Mouse (Mus musculus) midbrain, embryonic 15.5 days (tissue): ENCODE measurements around the gene Fam50b. TPM values are rescaled to one million over a fixed set of nuclear protein-coding genes. Genes with fewer than 3 reads are reported as not detected.

ENCODE experiments used
- ATAC-seq: fragments of 200-750 bp; cut with Nextera tagmentation; replicated peaks from 2 replicates; pipeline ENCODE4 v1.8.0; 2017; ENCODE audit warnings: moderate TSS enrichment
- H3K27ac ChIP-seq: fragments of 300-500 bp; sonication (generic); 2 replicates; pipeline ENCODE4 v1.5.1; 2015; ENCODE audit warnings: mild to moderate bottlenecking, inconsistent platforms
- H3K27me3 ChIP-seq: fragments of 300-500 bp; sonication (generic); replicated peaks from 2 replicates; pipeline ENCODE4 v1.6.1; 2015; ENCODE audit warnings: inconsistent platforms
- H3K36me3 ChIP-seq: fragments of 300-500 bp; sonication (generic); replicated peaks from 2 replicates; pipeline ENCODE4 v1.6.1; 2015; ENCODE audit warnings: inconsistent platforms
- H3K4me1 ChIP-seq: fragments of 300-500 bp; sonication (generic); 2 replicates; pipeline ENCODE4 v1.6.1; 2015; ENCODE audit warnings: inconsistent platforms
- H3K4me2 ChIP-seq: fragments of 300-500 bp; sonication (generic); 2 replicates; pipeline ENCODE4 v1.6.1; 2015; ENCODE audit warnings: inconsistent platforms, mild to moderate bottlenecking, moderate library complexity
- H3K4me3 ChIP-seq: fragments of 300-500 bp; sonication (generic); 2 replicates; pipeline ENCODE4 v1.5.1; 2015; ENCODE audit warnings: mild to moderate bottlenecking, inconsistent platforms
- H3K9ac ChIP-seq: fragments of 300-500 bp; sonication (generic); 2 replicates; pipeline ENCODE4 v1.6.1; 2015; ENCODE audit warnings: mild to moderate bottlenecking, inconsistent platforms
- H3K9me3 ChIP-seq: fragments of 300-500 bp; sonication (generic); 2 replicates; pipeline ENCODE4 v1.6.1; 2016; ENCODE audit warnings: inconsistent platforms
- WGBS: fragments of 180-500 bp; shearing (Covaris S2); methylation state at CpG from one replicate; pipeline ENCODE4 v1.1.7; 2015; ENCODE audit warnings: mixed read lengths; 5-methylcytosine and 5-hydroxymethylcytosine counted together
- polyA plus RNA-seq: library from polyadenylated mRNA; unstranded; fragments of >200 nt; fragmentation: Nextera tagmentation; extraction: Ambion mirVana; gene quantifications from 2 replicates; pipeline ENCODE4 v1.2.1, GENCODE M21; 2015

Fam50b gene
- polyA plus RNA-seq, 1 experiment from 2014 or later: 0.13 TPM

DNA sequence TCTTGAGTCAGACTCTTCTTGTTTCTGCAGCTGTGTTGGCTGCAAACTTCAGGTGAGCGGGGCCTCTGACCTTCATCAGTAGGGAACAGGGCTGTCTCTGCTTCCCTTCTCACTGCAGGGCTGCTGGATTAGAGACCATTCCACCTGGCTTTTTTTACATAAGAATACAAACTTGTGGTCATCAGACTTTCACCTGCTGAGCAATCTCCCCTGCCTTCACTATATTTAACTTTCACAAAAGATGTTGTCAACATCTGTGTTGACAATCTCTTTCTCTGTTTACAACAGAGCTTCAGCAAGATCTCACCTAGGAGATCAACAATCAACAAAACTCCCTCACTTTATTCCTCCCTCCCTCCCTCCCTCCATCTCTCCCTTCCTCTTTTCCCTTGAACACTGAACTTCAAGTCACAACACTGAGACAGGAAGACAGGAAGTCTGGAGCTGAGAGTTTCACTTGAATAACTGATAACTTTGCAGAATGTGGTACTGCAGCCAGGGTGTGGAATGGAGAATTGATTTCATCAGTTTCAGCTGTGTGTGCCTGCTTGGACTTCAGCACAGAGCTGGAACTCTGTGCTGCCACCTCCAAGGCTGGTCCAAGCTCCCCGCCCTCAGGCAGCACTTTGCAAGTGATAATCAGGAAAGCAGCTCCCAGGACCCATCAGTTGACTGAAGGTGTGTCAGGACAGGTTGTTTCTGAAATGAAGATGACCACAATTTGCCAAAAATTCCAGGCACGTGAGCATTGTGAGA is 7.3 kb downstream of the Fam50b start:
- no peak for ATAC-seq
- Histone ChIP-seq H3K36me3 (no peaks in the 10 kb centered on the region), H3K9ac (no peak overlapping the region), H3K27me3 (no peaks in the 10 kb centered on the region), H3K9me3 (no peaks in the 10 kb centered on the region), H3K4me2 (no peak overlapping the region), H3K4me1 (no peaks in the 10 kb centered on the region), H3K27ac (no peak overlapping the region), H3K4me3 (no peak overlapping the region)
- 84% methylated on average over 3 of the region's 3 CpGs for WGBS

DNA sequence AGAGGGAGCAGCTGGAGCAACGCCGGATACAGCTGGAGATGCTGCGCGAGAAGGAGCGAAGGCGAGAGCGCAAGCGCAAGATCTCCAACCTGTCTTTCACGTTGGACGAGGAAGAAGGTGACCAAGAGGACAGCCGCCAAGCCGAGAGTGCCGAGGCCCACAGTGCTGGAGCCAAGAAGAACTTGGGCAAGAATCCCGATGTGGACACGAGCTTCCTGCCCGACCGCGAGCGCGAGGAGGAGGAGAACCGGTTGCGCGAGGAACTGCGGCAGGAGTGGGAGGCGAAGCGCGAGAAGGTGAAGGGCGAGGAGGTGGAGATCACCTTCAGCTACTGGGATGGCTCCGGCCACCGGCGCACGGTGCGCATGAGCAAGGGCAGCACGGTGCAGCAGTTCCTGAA is 12.2 kb downstream of the Fam50b start:
- Histone ChIP-seq H3K9me3 (no peaks in the 10 kb centered on the region), H3K4me3 (no peak overlapping the region), H3K36me3 (no peaks in the 10 kb centered on the region), H3K4me2 (no peak overlapping the region), H3K27me3 (no peaks in the 10 kb centered on the region), H3K27ac (no peak overlapping the region), H3K9ac (no peak overlapping the region), H3K4me1 (no peaks in the 10 kb centered on the region)
- no peak for ATAC-seq
- 96% methylated on average over 34 of the region's 34 CpGs for WGBS

DNA sequence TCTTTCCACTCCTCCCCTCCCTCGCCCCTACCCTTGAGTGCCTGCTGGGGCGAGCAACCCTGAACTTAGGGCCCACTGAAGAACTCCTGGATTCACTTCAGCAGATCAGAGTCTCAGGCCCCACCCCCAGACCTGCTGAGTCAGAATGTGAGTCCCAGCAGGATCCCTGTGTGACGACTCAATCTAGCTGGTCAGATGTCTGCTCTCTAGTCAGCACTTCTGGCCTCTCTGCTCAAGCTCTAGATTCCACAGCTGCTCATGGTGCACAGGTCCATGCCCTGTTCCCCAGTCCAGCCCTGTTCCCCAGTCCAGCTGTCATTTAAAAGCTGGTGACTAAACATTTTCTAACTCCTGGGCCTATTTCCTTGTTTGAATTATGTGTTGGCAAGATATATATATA is 13.9 kb downstream of the Fam50b start:
- WGBS: 57% methylated on average over 3 of the region's 3 CpGs
- H3K9ac ChIP-seq: no peak overlapping the region
- H3K27me3 ChIP-seq: no peaks in the 10 kb centered on the region
- no peaks in the 10 kb centered on the region for H3K9me3 ChIP-seq
- no peak for ATAC-seq
- H3K36me3 ChIP-seq: no peaks in the 10 kb centered on the region
- no peak overlapping the region for H3K4me2 ChIP-seq
- no peak overlapping the region for H3K27ac ChIP-seq
- H3K4me1 ChIP-seq: no peaks in the 10 kb centered on the region
- H3K4me3 ChIP-seq: no peak overlapping the region

DNA sequence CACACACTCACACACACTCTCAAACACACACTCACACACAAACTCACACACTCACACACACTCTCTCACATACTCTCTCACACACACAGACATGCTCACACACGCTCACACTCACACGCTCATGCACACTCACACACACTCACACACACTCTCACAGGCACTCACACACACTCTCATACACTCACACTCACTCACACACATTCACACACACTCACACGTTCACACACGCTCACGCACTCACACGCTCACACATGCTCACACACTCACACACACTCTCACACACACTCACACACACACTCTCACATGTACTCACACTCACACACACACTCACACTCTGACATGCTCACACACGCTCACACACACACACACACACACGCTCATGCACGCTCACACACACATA is 24.6 kb downstream of the Fam50b start:
- no peaks in the 10 kb centered on the region for H3K27me3 ChIP-seq
- no peak overlapping the region for H3K4me2 ChIP-seq
- no peaks in the 10 kb centered on the region for H3K36me3 ChIP-seq
- H3K27ac ChIP-seq: no peak overlapping the region
- H3K9ac ChIP-seq: no peak overlapping the region
- peaks cover 8% of the 10 kb centered on the region; the same call in 1 of the 2 replicates for H3K4me1 ChIP-seq
- H3K9me3 ChIP-seq: no peaks in the 10 kb centered on the region
- ATAC-seq: no peak
- WGBS: 97% methylated on average over 9 of the region's 9 CpGs
- no peak overlapping the region for H3K4me3 ChIP-seq

DNA sequence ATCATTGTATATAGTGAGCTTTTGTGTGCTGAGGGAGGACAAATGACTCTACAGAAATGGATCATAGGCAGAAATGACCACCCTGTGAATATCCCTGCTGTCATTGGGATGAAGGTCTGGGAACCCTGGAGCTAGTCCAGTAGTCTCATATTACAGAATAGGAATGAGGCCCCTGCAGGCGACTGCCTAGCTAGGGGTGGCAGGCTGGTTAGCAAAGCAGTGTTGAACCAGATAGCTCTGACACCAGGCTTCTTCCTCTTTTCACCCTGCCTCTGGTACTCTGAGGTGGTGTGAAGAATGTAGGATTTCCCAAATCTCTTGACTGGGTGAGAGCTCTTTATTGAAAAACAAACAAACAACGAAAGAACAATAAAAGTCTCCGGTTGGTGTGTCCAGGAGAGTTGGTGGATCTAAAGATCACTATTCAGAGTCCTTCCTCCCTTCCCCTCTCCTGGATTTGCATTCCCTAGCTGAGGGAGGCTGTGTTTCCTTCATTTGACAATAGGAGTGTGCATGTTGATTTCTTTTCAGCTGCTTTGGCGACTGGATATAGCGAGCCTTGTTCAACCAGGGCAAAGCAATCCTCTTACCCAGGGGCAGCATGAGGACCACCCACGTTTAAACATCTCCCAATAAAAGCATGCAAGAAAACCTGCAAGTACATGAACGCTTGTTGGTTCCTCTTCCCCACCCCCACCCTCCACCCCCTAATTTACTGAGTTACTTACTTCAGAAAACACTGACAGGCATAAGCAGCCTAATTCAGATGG is 26.1 kb downstream of the Fam50b start:
- no peak overlapping the region for H3K27ac ChIP-seq

DNA sequence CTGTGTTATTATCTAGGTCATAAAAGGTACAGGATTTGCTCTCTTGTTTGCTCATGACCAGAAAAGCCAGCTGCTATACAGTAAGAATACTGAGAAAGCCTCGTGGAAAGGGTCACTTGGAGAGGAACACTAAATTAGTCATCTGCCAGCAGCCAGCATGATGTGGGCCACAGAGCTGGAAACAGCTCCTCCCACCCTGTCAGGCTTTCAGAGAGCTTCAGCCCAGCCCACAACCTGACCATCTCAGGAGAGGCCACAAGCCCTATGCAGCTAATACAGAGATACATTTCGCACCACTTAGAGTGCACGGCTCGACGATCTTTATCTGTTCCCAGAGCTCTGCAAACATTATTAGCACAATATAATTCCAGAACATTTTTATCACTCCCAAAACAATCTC is 27.5 kb downstream of the Fam50b start:
- ATAC-seq: no peak
- no peak overlapping the region for H3K9ac ChIP-seq
- H3K36me3 ChIP-seq: no peaks in the 10 kb centered on the region
- no peaks in the 10 kb centered on the region for H3K27me3 ChIP-seq
- H3K27ac ChIP-seq: no peak overlapping the region
- peaks cover 8% of the 10 kb centered on the region; the same call in 1 of the 2 replicates for H3K4me1 ChIP-seq
- H3K9me3 ChIP-seq: no peaks in the 10 kb centered on the region
- H3K4me3 ChIP-seq: no peak overlapping the region
- H3K4me2 ChIP-seq: no peak overlapping the region
- 47% methylated on average over 5 of the region's 5 CpGs for WGBS

More for the DNA sequence above, 26.1 kb downstream of the Fam50b start:
- Histone ChIP-seq H3K27me3 (no peaks in the 10 kb centered on the region), H3K36me3 (no peaks in the 10 kb centered on the region), H3K4me2 (no peak overlapping the region), H3K9ac (no peak overlapping the region), H3K4me3 (no peak overlapping the region), H3K9me3 (no peaks in the 10 kb centered on the region), H3K4me1 (peaks cover 8% of the 10 kb centered on the region; the same call in 1 of the 2 replicates)
- 3% methylated on average over 7 of the region's 7 CpGs for WGBS
- ATAC-seq: no peak

DNA sequence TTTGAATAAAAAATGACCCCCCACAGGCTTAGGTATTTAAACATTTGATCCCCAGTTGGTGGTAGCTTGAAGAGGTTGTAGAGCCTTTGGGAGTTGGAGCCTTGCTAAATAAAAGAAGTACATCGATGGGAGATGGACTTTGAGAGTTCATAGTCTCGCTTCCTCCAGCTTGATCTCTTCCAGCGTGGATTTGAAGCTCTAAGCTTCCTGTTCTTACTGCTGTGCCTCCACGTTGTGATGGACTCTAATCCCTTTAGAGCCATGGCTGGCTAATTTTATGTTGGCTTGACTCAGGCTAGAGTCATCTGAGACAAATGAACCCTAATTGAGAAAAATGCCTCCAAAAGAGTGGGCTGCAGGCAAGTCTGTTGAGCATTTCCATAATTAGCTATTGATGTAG is 28.2 kb downstream of the Fam50b start:
- 38% methylated on average over 4 of the region's 4 CpGs for WGBS
- no peaks in the 10 kb centered on the region for H3K9me3 ChIP-seq
- no peak overlapping the region for H3K9ac ChIP-seq

DNA sequence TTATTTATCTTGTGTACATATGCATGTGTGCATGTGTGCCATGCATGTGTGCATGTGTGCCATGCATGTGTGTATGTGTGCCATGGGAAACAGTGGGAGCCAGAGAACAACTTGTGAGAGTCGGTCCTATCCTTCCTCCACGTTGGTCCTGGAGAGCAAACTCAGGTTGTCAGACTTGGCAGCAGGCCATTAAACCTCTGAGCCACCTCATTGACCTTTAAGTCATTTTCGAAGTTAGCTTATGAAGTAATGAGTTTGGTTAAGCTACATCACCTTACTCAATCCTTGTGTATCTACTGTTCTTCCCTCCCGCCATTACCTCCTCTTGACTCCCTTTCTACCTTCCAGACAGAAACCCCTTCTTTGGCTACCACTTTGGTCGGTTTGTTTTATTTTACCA is 30.6 kb downstream of the Fam50b start:
- H3K4me3 ChIP-seq: no peak overlapping the region
- H3K36me3 ChIP-seq: no peaks in the 10 kb centered on the region
- H3K9ac ChIP-seq: no peak overlapping the region
- no peaks in the 10 kb centered on the region for H3K27me3 ChIP-seq
- 95% methylated on average over 5 of the region's 5 CpGs for WGBS
- ATAC-seq: no peak
- peaks cover 8% of the 10 kb centered on the region; the same call in 1 of the 2 replicates for H3K4me1 ChIP-seq
- no peak overlapping the region for H3K27ac ChIP-seq
- H3K4me2 ChIP-seq: no peak overlapping the region
- no peaks in the 10 kb centered on the region for H3K9me3 ChIP-seq

More for the DNA sequence above, 28.2 kb downstream of the Fam50b start:
- no peak overlapping the region for H3K4me3 ChIP-seq
- H3K36me3 ChIP-seq: no peaks in the 10 kb centered on the region
- peaks cover 8% of the 10 kb centered on the region; the same call in 1 of the 2 replicates for H3K4me1 ChIP-seq
- no peak overlapping the region for H3K4me2 ChIP-seq
- H3K27me3 ChIP-seq: no peaks in the 10 kb centered on the region
- H3K27ac ChIP-seq: no peak overlapping the region
- no peak for ATAC-seq

DNA sequence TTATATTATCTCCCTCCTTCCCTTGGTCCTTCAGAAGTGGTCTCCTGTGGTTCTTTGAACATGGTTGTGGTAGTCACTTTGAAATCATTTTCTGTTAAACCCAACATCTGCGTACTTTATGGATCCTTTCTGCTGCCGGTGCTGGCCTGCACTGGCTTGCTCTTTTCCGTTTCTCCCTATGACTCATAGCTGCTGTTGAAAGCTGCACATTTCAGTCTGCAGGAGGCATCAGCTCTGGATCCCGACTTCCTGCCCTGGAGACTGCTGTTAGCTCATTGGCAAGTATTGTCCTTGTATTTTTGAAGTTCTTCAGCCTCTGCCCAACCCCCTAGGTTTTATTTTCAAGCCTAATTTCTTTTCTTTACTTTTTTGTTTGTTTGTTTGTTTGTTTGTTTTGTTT is 31.9 kb downstream of the Fam50b start:
- H3K36me3 ChIP-seq: no peaks in the 10 kb centered on the region
- no peaks in the 10 kb centered on the region for H3K9me3 ChIP-seq
- WGBS: 79% methylated on average over 4 of the region's 4 CpGs
- H3K4me2 ChIP-seq: no peak overlapping the region
- no peak overlapping the region for H3K27ac ChIP-seq
- H3K4me3 ChIP-seq: no peak overlapping the region
- no peak for ATAC-seq
- no peak overlapping the region for H3K9ac ChIP-seq
- H3K4me1 ChIP-seq: no peaks in the 10 kb centered on the region
- H3K27me3 ChIP-seq: no peaks in the 10 kb centered on the region

DNA sequence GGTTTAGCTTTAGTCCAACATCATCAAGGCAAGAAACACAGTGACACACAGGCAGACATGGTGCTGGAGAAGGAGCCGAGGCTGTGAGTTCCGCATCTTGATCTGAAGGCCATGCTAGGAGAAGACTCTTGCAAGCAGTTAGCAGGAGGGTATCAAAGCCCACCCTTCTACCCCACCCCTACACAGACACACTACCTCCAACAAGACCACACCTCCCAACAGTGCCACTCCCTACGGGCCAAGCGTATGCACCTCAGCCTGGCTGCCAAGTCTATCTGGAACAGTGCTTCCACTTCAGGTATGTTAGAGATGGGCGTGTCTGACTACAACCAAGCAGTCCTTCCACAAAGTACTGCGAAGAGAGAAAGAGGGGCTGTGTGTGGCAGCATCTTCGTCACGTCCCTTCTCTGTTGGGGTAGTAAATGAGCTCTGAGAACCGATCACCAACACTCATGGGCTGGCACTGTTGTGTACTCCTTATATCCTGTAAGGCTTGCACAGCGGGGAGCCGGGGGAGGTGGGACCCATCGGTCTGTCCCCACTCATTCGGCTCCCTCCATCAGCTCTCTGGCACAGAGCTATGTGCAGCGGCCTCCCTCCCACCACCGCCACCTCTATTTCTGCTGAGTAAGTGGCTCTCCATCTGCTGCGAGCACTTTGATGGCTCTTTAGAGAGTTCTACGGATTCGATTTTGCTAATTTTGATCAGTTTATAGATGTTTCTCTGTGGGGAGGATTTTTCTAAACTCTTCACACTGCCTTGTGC is 33.1 kb downstream of the Fam50b start:
- H3K4me3 ChIP-seq: no peak overlapping the region
- H3K27ac ChIP-seq: no peak overlapping the region
- no peaks in the 10 kb centered on the region for H3K27me3 ChIP-seq
- H3K9me3 ChIP-seq: no peaks in the 10 kb centered on the region
- 0 out of 2 replicates have a peak, but pooled peaks have one; percentile 37 for ATAC-seq
- 79% methylated on average over 18 of the region's 18 CpGs for WGBS
- no peak overlapping the region for H3K9ac ChIP-seq
- no peak overlapping the region for H3K4me2 ChIP-seq
- no peaks in the 10 kb centered on the region for H3K36me3 ChIP-seq
- H3K4me1 ChIP-seq: no peaks in the 10 kb centered on the region

DNA sequence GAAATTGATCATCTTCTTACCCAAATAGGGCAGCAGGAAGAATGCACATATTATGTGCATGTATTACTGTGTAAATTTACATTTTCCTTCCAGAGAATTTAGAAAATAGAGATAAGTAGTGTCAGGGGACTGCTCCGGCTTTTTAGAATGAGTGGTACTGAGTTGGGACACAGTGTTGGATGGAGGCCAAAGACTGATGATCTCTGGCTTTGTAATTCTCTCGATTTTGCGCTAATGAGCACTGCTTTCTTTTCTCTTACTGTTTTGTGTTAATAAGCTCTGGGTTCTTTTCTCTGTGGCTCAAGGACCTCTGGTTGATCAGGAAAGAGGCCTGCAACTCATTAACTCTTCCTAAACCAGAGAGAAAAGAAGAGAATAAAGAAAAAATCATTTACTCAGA is 42.1 kb downstream of the Fam50b start:
- ATAC-seq: no peak
- Histone ChIP-seq H3K27me3 (no peaks in the 10 kb centered on the region), H3K4me2 (no peak overlapping the region), H3K9me3 (no peaks in the 10 kb centered on the region), H3K9ac (no peak overlapping the region), H3K36me3 (no peaks in the 10 kb centered on the region), H3K4me1 (no peaks in the 10 kb centered on the region), H3K27ac (no peak overlapping the region), H3K4me3 (no peak overlapping the region)
- WGBS: 39% methylated on average over 3 of the region's 3 CpGs

DNA sequence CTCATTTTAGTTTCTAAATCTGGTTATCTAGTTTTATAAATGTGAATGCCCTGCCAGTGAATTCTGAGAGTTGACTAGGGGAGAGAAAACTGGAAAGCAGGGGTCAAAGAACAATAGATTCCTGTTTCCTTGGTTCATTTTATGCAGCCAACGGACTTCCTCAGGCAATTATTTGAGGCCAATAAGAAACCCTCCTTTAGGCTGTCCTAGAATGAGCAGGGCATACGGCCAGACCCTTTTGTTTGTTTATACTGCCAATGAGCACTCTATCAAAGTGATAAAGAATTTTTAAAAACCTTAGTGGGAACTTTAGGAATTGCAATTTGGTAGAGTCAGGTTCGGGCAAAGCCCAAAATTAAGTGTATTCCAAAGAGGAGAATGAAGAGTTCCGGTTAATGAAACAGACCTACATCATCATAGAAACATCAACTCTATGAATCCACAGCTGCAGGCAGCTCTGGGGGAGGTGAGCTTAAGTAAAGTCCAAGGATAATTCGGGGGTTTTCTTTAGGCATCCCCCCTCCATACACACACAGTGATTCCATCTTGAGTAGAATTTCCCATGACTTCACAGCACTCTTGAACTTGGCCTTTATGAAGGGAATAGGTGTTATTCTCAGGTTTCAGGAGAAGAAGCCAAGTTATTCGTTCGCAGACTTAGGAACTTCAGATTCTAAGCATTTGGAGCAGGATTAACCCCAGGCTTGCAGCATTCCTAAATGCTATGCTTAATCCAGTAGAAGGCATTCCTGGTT is 46.4 kb downstream of the Fam50b start:
- WGBS: 67% methylated on average over 7 of the region's 7 CpGs
- no peak for ATAC-seq
- H3K4me3 ChIP-seq: no peak overlapping the region

More for the DNA sequence above, 46.4 kb downstream of the Fam50b start:
- Histone ChIP-seq H3K4me2 (no peak overlapping the region), H3K27ac (no peak overlapping the region), H3K9me3 (no peaks in the 10 kb centered on the region), H3K9ac (no peak overlapping the region), H3K4me1 (no peaks in the 10 kb centered on the region), H3K27me3 (no peaks in the 10 kb centered on the region), H3K36me3 (no peaks in the 10 kb centered on the region)
